Mouse (Mus musculus): Measurements from ENCODE around the gene Tmem40.

DNA sequence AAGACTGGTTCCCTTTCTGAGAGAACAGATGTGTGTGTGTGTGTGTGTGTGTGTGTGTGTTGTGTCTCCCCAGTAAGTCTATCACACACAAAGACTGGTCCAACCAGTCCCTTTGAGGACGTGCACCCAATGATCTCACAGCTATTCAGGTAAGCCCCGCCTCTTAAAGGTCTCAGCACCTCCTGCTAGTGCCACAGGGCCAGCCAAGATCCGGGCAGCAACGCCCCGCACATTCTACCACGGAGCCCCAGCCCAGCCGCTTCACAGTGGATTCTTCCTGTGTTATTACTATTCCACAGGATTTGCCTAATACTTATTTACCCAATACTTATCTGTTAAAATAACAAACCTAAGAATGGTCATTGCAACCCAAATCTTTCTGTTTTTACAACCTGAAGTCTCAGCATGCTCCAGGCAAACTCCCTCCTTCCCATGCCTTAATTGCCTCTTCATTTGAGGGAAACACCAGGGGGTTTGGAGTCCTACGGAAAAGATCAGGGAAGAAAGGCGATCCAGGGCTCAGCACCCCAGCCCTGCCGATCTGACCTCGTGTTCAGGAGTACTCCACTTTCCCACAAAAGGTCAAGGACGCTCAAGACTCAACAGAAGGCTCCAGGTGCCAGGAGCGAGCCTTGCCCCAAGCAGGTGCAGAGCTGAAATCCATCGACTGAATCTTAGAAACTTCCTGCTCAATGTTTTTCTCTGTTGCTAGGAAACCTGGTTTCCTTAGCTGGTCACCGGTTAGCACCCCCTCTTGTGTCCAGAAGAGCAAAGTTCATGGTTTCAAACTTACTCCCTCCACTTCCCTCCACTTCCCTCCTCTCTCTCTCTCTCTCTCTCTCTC is 44.3 kb downstream of the Tmem40 start:
- TF ChIP-seq POLR2A (IDR thresholded peaks at IDR 0.05; ENCODE audit: insufficient read depth, low read depth, low read length) (no peak), EP300 (IDR thresholded peaks at IDR 0.05; ENCODE audit: insufficient read depth, low read depth, low read length) (no peak)
